Mouse (Mus musculus): ENCODE measurements around the gene Ache. TPM values are rescaled to one million over a fixed set of nuclear protein-coding genes. Genes with fewer than 3 reads are reported as not detected.

Ache gene
- polyA plus RNA-seq, 1 experiment from 2014 or later: 1.9 TPM

GRCm38 (mm10) chr5:137306439-137307005 is 19.2 kb downstream of the Ache start:
- H3K27ac ChIP-seq (ENCODE audit: low read length): peak overlapping the region; percentile 91
- no peaks in the 10 kb centered on the region for H3K27me3 ChIP-seq (ENCODE audit: control insufficient read depth, insufficient read depth, low read depth, low read length)
- peak overlapping the region; percentile 99 for H3K9ac ChIP-seq (ENCODE audit: low read length)
- H3K4me1 ChIP-seq (replicated peaks; ENCODE audit: control insufficient read depth, insufficient read depth, low read length): peaks cover 29% of the 10 kb centered on the region
- peaks cover 47% of the 10 kb centered on the region for H3K36me3 ChIP-seq (ENCODE audit: control insufficient read depth, insufficient read depth, low read length)
- ATAC-seq (ENCODE audit: low read depth): no peak
- no peaks in the 10 kb centered on the region for H3K9me3 ChIP-seq (ENCODE audit: control insufficient read depth, low read length)
- peak overlapping the region; percentile 83 for H3K4me3 ChIP-seq (ENCODE audit: low read length)
- H3K4me2 ChIP-seq (ENCODE audit: low read depth, low read length): peak overlapping the region; percentile 65
- WGBS: 6% methylated on average over 12 of the region's 12 CpGs

DNA sequence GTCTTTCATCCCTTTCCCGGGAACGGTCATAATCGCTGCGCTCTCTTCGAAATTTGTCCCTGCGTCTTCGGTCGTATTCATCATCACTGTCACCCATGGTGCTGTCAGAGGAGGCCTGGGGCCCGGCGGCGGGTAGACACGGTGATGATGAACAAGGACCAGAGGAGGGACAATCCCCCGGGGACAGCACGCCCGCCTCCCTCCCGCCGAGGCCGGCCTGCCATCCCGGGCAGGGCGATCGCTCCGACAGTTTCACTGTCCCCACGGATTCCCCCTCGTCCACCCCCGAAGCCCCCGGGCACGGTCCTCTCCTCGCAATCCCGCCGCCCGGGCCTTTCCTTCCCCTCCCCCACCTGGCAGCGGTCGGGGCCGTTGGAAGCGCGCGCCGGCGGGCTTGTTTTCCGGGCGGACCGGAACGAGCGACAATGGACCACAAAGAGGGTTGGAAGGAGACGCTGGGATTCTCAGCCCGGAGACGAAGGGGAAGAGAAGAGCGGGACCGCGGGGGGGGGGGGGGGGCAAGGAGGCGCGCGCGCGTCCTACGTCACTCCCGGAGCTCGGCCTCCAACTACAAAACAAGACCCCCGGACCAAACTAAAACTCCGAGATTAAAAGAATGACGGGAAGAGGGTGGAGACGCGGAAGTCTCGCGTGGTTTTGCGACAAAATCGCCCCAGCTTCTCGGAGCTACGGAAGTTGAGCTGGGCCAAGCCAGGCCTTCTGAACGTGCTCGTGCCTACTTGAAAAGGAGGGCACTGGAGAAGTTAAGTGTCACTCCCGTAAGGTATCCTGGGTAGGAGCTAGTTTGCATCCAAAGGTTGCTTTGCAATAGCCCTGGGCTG is 20.0 kb downstream of the Ache start, which contains the start of gene Srrt:
Srrt (minus strand) TSS at position 604 of the 842 bp plus-strand sequence.
- H3K9me3 ChIP-seq (ENCODE audit: control insufficient read depth, low read length): no peaks in the 10 kb centered on the region
- H3K4me1 ChIP-seq (replicated peaks; ENCODE audit: control insufficient read depth, insufficient read depth, low read length): peaks cover 36% of the 10 kb centered on the region
- H3K4me2 ChIP-seq (ENCODE audit: low read depth, low read length): peak within 1 kb of the TSS; percentile 65
- H3K4me3 ChIP-seq (ENCODE audit: low read length): peak within 1 kb of the TSS; percentile 83
- no peaks in the 10 kb centered on the region for H3K27me3 ChIP-seq (ENCODE audit: control insufficient read depth, insufficient read depth, low read depth, low read length)
- peak within 1 kb of the TSS; percentile 99 for H3K9ac ChIP-seq (ENCODE audit: low read length)
- H3K36me3 ChIP-seq (ENCODE audit: control insufficient read depth, insufficient read depth, low read length): peaks cover 43% of the 10 kb centered on the region
- peak within 1 kb of the TSS; percentile 91 for H3K27ac ChIP-seq (ENCODE audit: low read length)
- WGBS: under 1% methylated on average over 62 of the region's 72 CpGs
- ATAC-seq (ENCODE audit: low read depth): peak; percentile 94

- Histone ChIP-seq H3K9ac (ENCODE audit: low read length) (peak overlapping the region; percentile 99), H3K4me3 (ENCODE audit: low read length) (peak overlapping the region; percentile 83), H3K36me3 (ENCODE audit: control insufficient read depth, insufficient read depth, low read length) (peaks cover 33% of the 10 kb centered on the region), H3K9me3 (ENCODE audit: control insufficient read depth, low read length) (no peaks in the 10 kb centered on the region), H3K4me1 (replicated peaks; ENCODE audit: control insufficient read depth, insufficient read depth, low read length) (peaks cover 42% of the 10 kb centered on the region), H3K27me3 (ENCODE audit: control insufficient read depth, insufficient read depth, low read depth, low read length) (no peaks in the 10 kb centered on the region), H3K27ac (ENCODE audit: low read length) (peak overlapping the region; percentile 91), H3K4me2 (ENCODE audit: low read depth, low read length) (peak overlapping the region; percentile 58)
- no peak for ATAC-seq (ENCODE audit: low read depth)
- 92% methylated on average over 4 of the region's 4 CpGs for WGBS
Measured at GRCm38 (mm10) chr5:137308356-137308755, 21.0 kb downstream of the Ache start.

DNA sequence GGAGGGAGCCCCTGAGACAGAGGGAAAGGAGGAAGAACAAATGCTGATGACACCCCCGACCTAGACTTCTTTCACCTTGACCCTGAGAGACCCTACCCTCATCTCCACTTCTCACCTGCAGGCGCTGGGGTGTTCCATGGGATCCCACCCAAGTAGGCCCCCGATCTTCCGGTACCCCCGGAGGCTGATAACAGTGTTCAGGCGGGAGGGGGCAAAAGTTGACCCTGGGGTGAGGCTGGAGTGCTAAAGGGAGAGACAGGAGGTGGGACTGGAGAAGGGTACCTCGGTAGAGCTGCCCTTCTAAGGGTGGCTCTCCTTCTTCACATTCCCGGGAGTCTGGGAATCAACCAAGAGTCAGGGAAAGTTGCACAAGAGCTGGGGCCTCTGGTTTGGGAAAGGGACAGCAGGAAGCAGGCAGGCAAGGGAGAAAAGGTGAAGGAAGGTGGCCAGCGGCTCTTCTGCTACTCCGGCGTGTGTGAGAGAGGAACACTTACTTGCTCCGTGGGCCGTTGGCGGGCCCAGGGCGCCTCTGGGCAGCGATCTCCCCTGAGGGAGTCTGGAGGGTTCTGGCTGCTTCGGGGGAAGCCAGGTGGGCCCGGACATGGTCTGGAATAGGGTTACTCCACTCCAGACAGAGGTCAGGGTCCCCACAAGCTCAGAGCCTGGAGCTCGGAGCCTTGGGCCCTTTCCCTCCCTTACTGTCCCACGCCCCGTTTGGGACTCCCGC is 26.3 kb downstream of the Ache start:
- peak; percentile 21 for ATAC-seq (ENCODE audit: low read depth)
- under 1% methylated on average over 22 of the region's 22 CpGs for WGBS

DNA sequence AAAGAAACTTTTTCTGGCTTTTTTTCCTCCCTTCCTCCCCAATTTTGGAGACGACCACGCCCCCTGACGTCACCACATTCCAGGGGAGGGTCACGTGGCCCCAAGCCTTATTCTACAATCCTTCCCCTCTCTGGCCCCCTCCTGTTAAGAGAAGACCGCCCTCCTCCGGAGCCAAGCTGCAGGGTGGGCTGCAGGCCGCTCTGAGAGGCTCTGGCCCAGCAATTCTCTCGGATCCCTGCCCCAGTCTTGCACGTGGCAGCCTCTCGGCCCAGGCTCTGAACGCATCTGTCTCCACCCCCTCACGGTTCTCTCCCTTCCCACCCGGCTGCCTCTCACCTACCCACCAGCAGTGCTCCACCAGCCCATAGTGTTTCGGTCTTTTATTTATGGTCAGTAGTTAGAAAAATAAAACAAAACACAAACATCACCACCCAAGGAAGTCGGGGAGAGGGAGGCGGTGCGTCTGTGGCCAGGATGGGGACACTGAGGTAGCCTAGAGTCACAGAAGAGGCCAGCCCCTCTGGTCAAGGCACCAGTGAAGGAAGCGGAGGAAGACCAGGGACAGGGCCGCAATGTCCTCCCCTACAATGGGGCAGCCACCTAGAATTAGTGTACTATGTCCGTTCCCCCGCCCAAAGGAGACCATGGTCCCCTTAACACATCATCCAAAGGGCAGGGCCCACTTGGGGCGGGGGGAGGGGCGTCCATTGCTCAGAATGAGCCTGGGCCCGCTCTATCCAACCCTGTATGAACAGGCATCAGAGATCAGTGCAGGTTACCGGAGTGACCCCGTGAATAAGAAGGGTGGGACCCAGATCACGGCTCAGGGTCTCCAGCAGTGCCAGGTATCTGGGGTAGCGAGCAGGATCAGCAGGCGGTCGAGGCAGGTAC is 27.1 kb downstream of the Ache start, which contains the start of gene Trip6:
Trip6 (minus strand) TSS at position 212 of the 891 bp plus-strand sequence.
- 13% methylated on average over 30 of the region's 30 CpGs for WGBS
- Histone ChIP-seq H3K27ac (ENCODE audit: low read length) (peak within 1 kb of the TSS; percentile 97), H3K27me3 (ENCODE audit: control insufficient read depth, insufficient read depth, low read depth, low read length) (no peaks in the 10 kb centered on the region), H3K9me3 (ENCODE audit: control insufficient read depth, low read length) (no peaks in the 10 kb centered on the region), H3K9ac (ENCODE audit: low read length) (peak within 1 kb of the TSS; percentile 94), H3K36me3 (ENCODE audit: control insufficient read depth, insufficient read depth, low read length) (peaks cover 20% of the 10 kb centered on the region), H3K4me1 (replicated peaks; ENCODE audit: control insufficient read depth, insufficient read depth, low read length) (peaks cover 25% of the 10 kb centered on the region), H3K4me3 (ENCODE audit: low read length) (peak within 1 kb of the TSS; percentile 64), H3K4me2 (ENCODE audit: low read depth, low read length) (peak within 1 kb of the TSS; percentile 80)
- peak; percentile 96 for ATAC-seq (ENCODE audit: low read depth)

More for the DNA sequence above, 26.3 kb downstream of the Ache start:
- H3K36me3 ChIP-seq (ENCODE audit: control insufficient read depth, insufficient read depth, low read length): peaks cover 29% of the 10 kb centered on the region
- peak overlapping the region; percentile 97 for H3K27ac ChIP-seq (ENCODE audit: low read length)
- H3K9ac ChIP-seq (ENCODE audit: low read length): peak overlapping the region; percentile 94
- H3K4me2 ChIP-seq (ENCODE audit: low read depth, low read length): peak overlapping the region; percentile 80
- H3K27me3 ChIP-seq (ENCODE audit: control insufficient read depth, insufficient read depth, low read depth, low read length): no peaks in the 10 kb centered on the region
- peaks cover 25% of the 10 kb centered on the region for H3K4me1 ChIP-seq (replicated peaks; ENCODE audit: control insufficient read depth, insufficient read depth, low read length)
- peak overlapping the region; percentile 64 for H3K4me3 ChIP-seq (ENCODE audit: low read length)
- H3K9me3 ChIP-seq (ENCODE audit: control insufficient read depth, low read length): no peaks in the 10 kb centered on the region

GRCm38 (mm10) chr5:137315084-137315903 is 28.0 kb downstream of the Ache start:
- Histone ChIP-seq H3K4me3 (ENCODE audit: low read length) (no peak overlapping the region), H3K9me3 (ENCODE audit: control insufficient read depth, low read length) (no peaks in the 10 kb centered on the region), H3K36me3 (ENCODE audit: control insufficient read depth, insufficient read depth, low read length) (peaks cover 15% of the 10 kb centered on the region; the same call in 1 of the 2 replicates), H3K27ac (ENCODE audit: low read length) (peak overlapping the region; percentile 97), H3K4me1 (replicated peaks; ENCODE audit: control insufficient read depth, insufficient read depth, low read length) (peaks cover 25% of the 10 kb centered on the region), H3K27me3 (ENCODE audit: control insufficient read depth, insufficient read depth, low read depth, low read length) (no peaks in the 10 kb centered on the region), H3K4me2 (ENCODE audit: low read depth, low read length) (peak overlapping the region; percentile 80), H3K9ac (ENCODE audit: low read length) (peak overlapping the region; percentile 94)
- peak; percentile 11 for ATAC-seq (ENCODE audit: low read depth)
- 38% methylated on average over 30 of the region's 30 CpGs for WGBS

DNA sequence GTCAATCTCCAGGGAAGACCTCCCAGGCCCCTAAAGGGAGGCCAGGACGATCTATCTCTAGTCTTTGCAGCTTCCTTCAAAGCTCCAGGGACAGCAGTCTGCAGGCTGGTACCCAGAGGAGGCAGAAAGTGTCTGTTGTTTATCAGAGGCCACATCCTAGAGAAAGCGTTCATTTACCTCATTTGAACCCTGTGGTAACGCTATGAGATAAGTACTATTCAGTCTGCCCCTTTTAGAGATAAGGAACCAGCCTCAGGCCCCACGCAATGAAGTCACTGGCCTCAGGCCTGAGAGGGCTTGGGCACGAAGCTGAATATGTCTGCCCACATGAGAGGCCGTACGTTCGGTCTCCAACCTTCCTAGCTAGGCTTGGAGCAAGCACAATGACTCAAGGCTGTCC is 30.0 kb downstream of the Ache start:
- WGBS: 74% methylated on average over 8 of the region's 8 CpGs
- H3K9ac ChIP-seq (ENCODE audit: low read length): no peak overlapping the region
- peaks cover 18% of the 10 kb centered on the region for H3K4me1 ChIP-seq (replicated peaks; ENCODE audit: control insufficient read depth, insufficient read depth, low read length)
- no peaks in the 10 kb centered on the region for H3K27me3 ChIP-seq (ENCODE audit: control insufficient read depth, insufficient read depth, low read depth, low read length)
- H3K36me3 ChIP-seq (ENCODE audit: control insufficient read depth, insufficient read depth, low read length): peaks cover 7% of the 10 kb centered on the region; the same call in 1 of the 2 replicates
- H3K9me3 ChIP-seq (ENCODE audit: control insufficient read depth, low read length): no peaks in the 10 kb centered on the region
- no peak overlapping the region for H3K4me2 ChIP-seq (ENCODE audit: low read depth, low read length)
- no peak for ATAC-seq (ENCODE audit: low read depth)
- no peak overlapping the region for H3K27ac ChIP-seq (ENCODE audit: low read length)
- H3K4me3 ChIP-seq (ENCODE audit: low read length): no peak overlapping the region

DNA sequence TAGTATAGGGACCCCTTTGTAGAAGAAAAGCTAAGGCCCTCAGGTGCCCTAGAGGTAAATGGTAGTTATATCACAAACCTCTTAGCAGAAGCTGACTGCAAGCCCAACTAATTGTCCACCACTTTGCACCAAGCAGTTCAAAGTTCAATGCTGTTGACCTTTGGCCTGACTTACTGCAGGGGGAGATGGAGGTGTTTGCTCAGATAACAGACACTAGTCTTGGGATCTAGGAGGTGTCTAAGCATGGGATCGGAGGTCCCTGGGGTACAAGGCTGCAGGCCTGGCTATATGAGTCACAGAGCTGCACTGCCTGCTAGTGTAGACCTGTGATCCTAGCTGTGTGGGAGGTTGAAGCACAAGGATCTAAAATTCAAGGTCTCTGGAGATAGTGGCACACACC is 31.3 kb downstream of the Ache start:
- no peaks in the 10 kb centered on the region for H3K9me3 ChIP-seq (ENCODE audit: control insufficient read depth, low read length)
- no peak overlapping the region for H3K9ac ChIP-seq (ENCODE audit: low read length)
- H3K4me3 ChIP-seq (ENCODE audit: low read length): no peak overlapping the region
- peaks cover 7% of the 10 kb centered on the region; the same call in 1 of the 2 replicates for H3K36me3 ChIP-seq (ENCODE audit: control insufficient read depth, insufficient read depth, low read length)
- ATAC-seq (ENCODE audit: low read depth): no peak
- no peak overlapping the region for H3K27ac ChIP-seq (ENCODE audit: low read length)
- no peak overlapping the region for H3K4me2 ChIP-seq (ENCODE audit: low read depth, low read length)
- H3K4me1 ChIP-seq (replicated peaks; ENCODE audit: control insufficient read depth, insufficient read depth, low read length): peaks cover 12% of the 10 kb centered on the region
- H3K27me3 ChIP-seq (ENCODE audit: control insufficient read depth, insufficient read depth, low read depth, low read length): no peaks in the 10 kb centered on the region
- WGBS: 52% methylated on average over 1 of the region's 1 CpGs
